Mouse (Mus musculus): ENCODE measurements around the gene Itfg1.

The Itfg1 gene

DNA sequence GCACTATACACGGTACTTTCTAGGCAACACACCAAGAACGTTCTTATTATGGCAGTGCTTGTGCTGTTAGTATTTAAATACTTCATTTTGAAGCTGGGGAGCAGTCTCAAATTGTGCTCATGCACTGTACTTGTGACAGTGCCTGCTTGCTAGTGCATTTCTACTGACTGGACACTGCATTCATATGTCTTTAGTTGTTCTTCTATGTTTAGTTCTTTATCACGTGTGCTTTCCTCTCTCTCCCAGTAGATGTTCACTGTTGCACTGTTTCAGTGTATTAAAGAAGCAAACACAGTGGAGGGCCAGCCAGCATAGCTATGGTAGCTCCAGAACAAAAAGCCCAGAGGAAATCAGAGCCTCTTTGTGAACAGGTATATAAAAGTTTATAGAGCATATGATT lies 110.2 kb downstream of the Itfg1 start:
- no peak for DNase-seq (ENCODE audit: low spot score)

DNA sequence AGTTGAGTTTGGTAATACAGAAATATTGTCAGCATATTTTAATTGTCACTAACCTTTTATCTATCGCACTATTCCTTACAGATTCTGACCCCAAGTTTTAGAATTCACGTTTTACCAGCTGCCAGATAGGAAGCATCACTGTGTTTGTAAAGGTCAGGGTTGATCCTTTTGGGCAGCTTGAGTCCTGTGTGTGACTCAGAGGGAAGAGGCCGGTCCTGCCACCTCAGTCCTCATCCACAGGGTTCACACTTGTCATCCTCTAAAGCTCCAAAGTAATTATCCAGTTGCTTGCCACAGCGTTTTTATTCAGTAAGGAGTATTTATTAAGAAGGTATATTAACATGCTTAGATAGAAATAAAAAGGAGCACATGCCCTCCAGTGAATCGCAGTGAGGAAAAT lies 123.5 kb downstream of the Itfg1 start:
- no peak for DNase-seq (ENCODE audit: low spot score)

DNA sequence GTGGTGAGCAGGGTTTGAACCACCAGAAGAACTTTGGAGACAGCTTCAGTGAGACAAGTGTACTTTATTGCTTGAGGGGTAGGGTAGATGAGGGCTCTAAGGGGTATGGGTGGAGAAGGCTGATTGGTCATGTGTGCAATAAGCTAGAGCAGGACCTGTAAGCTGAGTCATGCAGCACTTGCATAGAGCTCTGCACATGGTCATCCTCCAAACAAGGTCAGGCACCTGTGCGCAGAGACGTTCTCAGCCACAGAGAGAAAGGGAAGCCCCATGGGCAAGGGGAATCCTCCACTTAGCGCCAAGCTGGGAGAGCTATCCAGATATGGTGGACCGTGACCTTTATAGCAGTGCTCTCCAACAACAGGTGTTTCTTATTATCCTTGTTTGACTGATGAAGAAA lies 124.0 kb downstream of the Itfg1 start:
- DNase-seq (ENCODE audit: low spot score) = no peak

- DNase-seq (ENCODE audit: low spot score) = no peak
Observed at GRCm38 (mm10) chr8:85706988-85707387, 133.7 kb downstream of the Itfg1 start.

- peak; percentile 43 for DNase-seq (ENCODE audit: low spot score)
Observed at GRCm38 (mm10) chr8:85700751-85701351, 139.9 kb downstream of the Itfg1 start, which contains the start of gene Neto2. Gene Neto2, minus strand, starts transcription at chr8:85700924.

- DNase-seq (ENCODE audit: low spot score) = peak; percentile 13
Observed at GRCm38 (mm10) chr8:85700101-85700750, 140.5 kb downstream of the Itfg1 start.

DNA sequence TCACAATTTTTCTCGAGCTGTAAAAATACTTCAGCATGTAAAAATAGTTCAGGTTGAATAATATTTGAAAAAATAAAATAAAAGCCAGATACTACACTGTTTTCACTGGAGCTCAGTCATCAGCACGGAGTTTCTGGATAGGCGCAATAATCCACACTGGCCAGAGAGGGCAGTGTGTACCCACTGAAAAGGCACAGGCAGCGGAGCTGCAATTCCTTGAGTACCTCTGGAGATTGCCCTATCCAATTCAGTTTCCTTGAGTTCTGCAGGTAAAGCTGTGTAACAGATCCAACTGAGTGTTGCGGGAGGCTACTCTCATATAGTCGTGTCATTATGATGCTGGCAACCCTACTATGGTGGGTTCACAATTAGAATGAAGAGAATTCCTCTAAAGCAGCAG lies 141.7 kb downstream of the Itfg1 start:
- DNase-seq (ENCODE audit: low spot score) = peak; percentile 62
